Mouse (Mus musculus) liver, embryonic 12.5 days (tissue): ENCODE measurements around the gene Ago3. TPM values are rescaled to one million over a fixed set of nuclear protein-coding genes. Genes with fewer than 3 reads are reported as not detected.

Source experiments
- ATAC-seq: fragments of 200-750 bp; cut with Nextera tagmentation; 2 replicates; pipeline ENCODE4 v1.8.0; 2017; ENCODE audit warnings: moderate number of reproducible peaks, mild to moderate bottlenecking, moderate library complexity
- H3K27ac ChIP-seq: fragments of 300-500 bp; sonication (generic); 2 replicates; pipeline ENCODE4 v1.5.1; 2016; ENCODE audit warnings: mild to moderate bottlenecking
- H3K27me3 ChIP-seq: fragments of 300-500 bp; sonication (generic); replicated peaks from 2 replicates; pipeline ENCODE4 v1.6.1; 2016; ENCODE audit warnings: mild to moderate bottlenecking, moderate library complexity
- H3K36me3 ChIP-seq: fragments of 300-500 bp; sonication (generic); 2 replicates; pipeline ENCODE4 v1.6.1; 2016; ENCODE audit warnings: mild to moderate bottlenecking, moderate library complexity
- H3K4me1 ChIP-seq: fragments of 300-500 bp; sonication (generic); 2 replicates; pipeline ENCODE4 v1.6.1; 2016
- H3K4me2 ChIP-seq: fragments of 300-500 bp; sonication (generic); 2 replicates; pipeline ENCODE4 v1.6.1; 2016; ENCODE audit warnings: mild to moderate bottlenecking, moderate library complexity
- H3K4me3 ChIP-seq: fragments of 300-500 bp; sonication (generic); 2 replicates; pipeline ENCODE4 v1.5.1; 2016; ENCODE audit warnings: mild to moderate bottlenecking, moderate library complexity
- H3K9ac ChIP-seq: fragments of 300-500 bp; sonication (generic); 2 replicates; pipeline ENCODE4 v1.6.1; 2016; ENCODE audit warnings: mild to moderate bottlenecking, moderate library complexity
- H3K9me3 ChIP-seq: fragments of 300-500 bp; sonication (generic); replicated peaks from 2 replicates; pipeline ENCODE4 v1.6.1; 2016; ENCODE audit warnings: mild to moderate bottlenecking, moderate library complexity
- WGBS: fragments of 180-500 bp; shearing (Covaris S2); methylation state at CpG from one replicate; pipeline ENCODE4 v1.1.7; 2016; ENCODE audit not compliant: insufficient replicate concordance; 5-methylcytosine and 5-hydroxymethylcytosine counted together
- polyA plus RNA-seq: library from polyadenylated mRNA; unstranded; fragments of >200 nt; fragmentation: Nextera tagmentation; extraction: Ambion mirVana; gene quantifications from 2 replicates; pipeline ENCODE4 v1.2.1, GENCODE M21; 2016

Gene Ago3
- polyA plus RNA-seq, 1 experiment from 2014 or later: 8.1 TPM

- Histone ChIP-seq H3K36me3 (no peaks in the 10 kb centered on the region; the same call in 1 of the 2 replicates), H3K4me1 (no peaks in the 10 kb centered on the region), H3K9me3 (no peaks in the 10 kb centered on the region), H3K27ac (no peak overlapping the region), H3K27me3 (no peaks in the 10 kb centered on the region), H3K4me2 (no peak overlapping the region), H3K9ac (no peak overlapping the region), H3K4me3 (no peak overlapping the region)
- ATAC-seq: no peak
- WGBS: 84% methylated on average over 3 of the region's 3 CpGs
Measured at GRCm38 (mm10) chr4:126412526-126412925, 16.8 kb downstream of the Ago3 start.

GRCm38 (mm10) chr4:126371497-126371896 lies 57.9 kb downstream of the Ago3 start:
- H3K27me3 ChIP-seq: no peaks in the 10 kb centered on the region
- no peak overlapping the region for H3K4me2 ChIP-seq
- H3K9ac ChIP-seq: no peak overlapping the region
- H3K4me1 ChIP-seq: no peaks in the 10 kb centered on the region
- no peak for ATAC-seq
- peaks cover 30% of the 10 kb centered on the region for H3K36me3 ChIP-seq
- H3K9me3 ChIP-seq: no peaks in the 10 kb centered on the region
- no peak overlapping the region for H3K27ac ChIP-seq
- 81% methylated on average over 9 of the region's 9 CpGs for WGBS
- H3K4me3 ChIP-seq: no peak overlapping the region

- no peaks in the 10 kb centered on the region for H3K4me1 ChIP-seq
- 86% methylated on average over 1 of the region's 1 CpGs for WGBS
- no peak overlapping the region for H3K27ac ChIP-seq
- no peak overlapping the region for H3K4me2 ChIP-seq
- no peaks in the 10 kb centered on the region for H3K9me3 ChIP-seq
- no peak for ATAC-seq
- H3K36me3 ChIP-seq: peaks cover 55% of the 10 kb centered on the region
- H3K4me3 ChIP-seq: no peak overlapping the region
- no peaks in the 10 kb centered on the region for H3K27me3 ChIP-seq
- H3K9ac ChIP-seq: no peak overlapping the region
Measured at GRCm38 (mm10) chr4:126360069-126360468, 69.3 kb downstream of the Ago3 start.

- Histone ChIP-seq H3K36me3 (peaks cover 29% of the 10 kb centered on the region), H3K4me2 (no peak overlapping the region), H3K4me1 (0 out of 2 replicates have a peak, but pooled peaks cover 2% of the 10 kb centered on the region), H3K9ac (no peak overlapping the region), H3K4me3 (no peak overlapping the region), H3K27ac (no peak overlapping the region), H3K27me3 (no peaks in the 10 kb centered on the region), H3K9me3 (no peaks in the 10 kb centered on the region)
- WGBS: 67% methylated on average over 4 of the region's 4 CpGs
- no peak for ATAC-seq
Measured at GRCm38 (mm10) chr4:126343451-126343850, 85.9 kb downstream of the Ago3 start.

- Histone ChIP-seq H3K4me3 (no peak overlapping the region), H3K4me1 (0 out of 2 replicates have a peak, but pooled peaks cover 2% of the 10 kb centered on the region), H3K36me3 (peaks cover 8% of the 10 kb centered on the region; the same call in 1 of the 2 replicates), H3K9me3 (no peaks in the 10 kb centered on the region), H3K9ac (no peak overlapping the region), H3K27ac (no peak overlapping the region), H3K4me2 (no peak overlapping the region), H3K27me3 (no peaks in the 10 kb centered on the region)
- ATAC-seq: no peak
- WGBS: 37% methylated on average over 4 of the region's 4 CpGs
Measured at GRCm38 (mm10) chr4:126339461-126339860, 89.9 kb downstream of the Ago3 start.

GRCm38 (mm10) chr4:126332358-126332757 lies 97.0 kb downstream of the Ago3 start:
- H3K9me3 ChIP-seq: no peaks in the 10 kb centered on the region
- no peak for ATAC-seq
- WGBS: 26% methylated on average over 3 of the region's 3 CpGs
- H3K36me3 ChIP-seq: 0 out of 2 replicates have a peak, but pooled peaks cover 3% of the 10 kb centered on the region
- no peak overlapping the region for H3K27ac ChIP-seq
- no peak overlapping the region for H3K4me2 ChIP-seq
- 0 out of 2 replicates have a peak, but pooled peaks cover 2% of the 10 kb centered on the region for H3K27me3 ChIP-seq
- H3K4me1 ChIP-seq: no peaks in the 10 kb centered on the region
- no peak overlapping the region for H3K9ac ChIP-seq
- no peak overlapping the region for H3K4me3 ChIP-seq

GRCm38 (mm10) chr4:126331751-126332150 lies 97.6 kb downstream of the Ago3 start:
- WGBS: 67% methylated on average over 1 of the region's 1 CpGs
- Histone ChIP-seq H3K9me3 (no peaks in the 10 kb centered on the region), H3K27me3 (0 out of 2 replicates have a peak, but pooled peaks cover 6% of the 10 kb centered on the region), H3K4me3 (no peak overlapping the region), H3K9ac (no peak overlapping the region), H3K4me2 (no peak overlapping the region), H3K4me1 (no peaks in the 10 kb centered on the region), H3K27ac (no peak overlapping the region), H3K36me3 (0 out of 2 replicates have a peak, but pooled peaks cover 3% of the 10 kb centered on the region)
- ATAC-seq: no peak

GRCm38 (mm10) chr4:126330295-126330694 lies 99.1 kb downstream of the Ago3 start:
- Histone ChIP-seq H3K9me3 (no peaks in the 10 kb centered on the region), H3K4me2 (no peak overlapping the region), H3K4me1 (peaks cover 3% of the 10 kb centered on the region), H3K9ac (no peak overlapping the region), H3K4me3 (no peak overlapping the region), H3K27ac (no peak overlapping the region), H3K27me3 (peaks cover 16% of the 10 kb centered on the region), H3K36me3 (0 out of 2 replicates have a peak, but pooled peaks cover 3% of the 10 kb centered on the region)
- ATAC-seq: no peak
- 69% methylated on average over 4 of the region's 4 CpGs for WGBS

GRCm38 (mm10) chr4:126326036-126326435 lies 103.3 kb downstream of the Ago3 start:
- H3K36me3 ChIP-seq: no peaks in the 10 kb centered on the region
- peaks cover 49% of the 10 kb centered on the region for H3K27me3 ChIP-seq
- no peak overlapping the region for H3K4me3 ChIP-seq
- H3K4me1 ChIP-seq: peaks cover 13% of the 10 kb centered on the region
- 20% methylated on average over 6 of the region's 6 CpGs for WGBS
- H3K27ac ChIP-seq: no peak overlapping the region
- no peak overlapping the region for H3K4me2 ChIP-seq
- ATAC-seq: no peak
- no peaks in the 10 kb centered on the region for H3K9me3 ChIP-seq
- no peak overlapping the region for H3K9ac ChIP-seq

- H3K36me3 ChIP-seq: no peaks in the 10 kb centered on the region
- WGBS: 20% methylated on average over 23 of the region's 23 CpGs
- H3K27ac ChIP-seq: no peak within 1 kb of the TSS
- H3K9ac ChIP-seq: no peak within 1 kb of the TSS
- peaks cover 49% of the 10 kb centered on the region for H3K27me3 ChIP-seq
- peak within 1 kb of the TSS; percentile 37 for H3K4me2 ChIP-seq
- no peaks in the 10 kb centered on the region for H3K9me3 ChIP-seq
- ATAC-seq: no peak
- peaks cover 20% of the 10 kb centered on the region for H3K4me1 ChIP-seq
- H3K4me3 ChIP-seq: no peak within 1 kb of the TSS; the same call in 1 of the 2 replicates
Measured at GRCm38 (mm10) chr4:126325281-126325861, 104.0 kb downstream of the Ago3 start, which contains the start of gene Tekt2. TSS of gene Tekt2 (minus strand) at chr4:126325688.

- H3K9me3 ChIP-seq: no peaks in the 10 kb centered on the region
Measured at GRCm38 (mm10) chr4:126324861-126325260, 104.5 kb downstream of the Ago3 start.

GRCm38 (mm10) chr4:126322646-126323045 lies 106.7 kb downstream of the Ago3 start:
- Histone ChIP-seq H3K4me2 (no peak overlapping the region), H3K9me3 (no peaks in the 10 kb centered on the region), H3K27me3 (peaks cover 49% of the 10 kb centered on the region), H3K27ac (no peak overlapping the region), H3K9ac (no peak overlapping the region), H3K36me3 (peaks cover 12% of the 10 kb centered on the region), H3K4me1 (peaks cover 29% of the 10 kb centered on the region), H3K4me3 (no peak overlapping the region)
- 87% methylated on average over 13 of the region's 13 CpGs for WGBS
- ATAC-seq: no peak

More at GRCm38 (mm10) chr4:126324861-126325260, 104.5 kb downstream of the Ago3 start:
- no peak overlapping the region for H3K27ac ChIP-seq
- peaks cover 49% of the 10 kb centered on the region for H3K27me3 ChIP-seq
- no peak for ATAC-seq
- no peak overlapping the region; the same call in 1 of the 2 replicates for H3K4me3 ChIP-seq
- H3K36me3 ChIP-seq: no peaks in the 10 kb centered on the region
- H3K4me1 ChIP-seq: peaks cover 25% of the 10 kb centered on the region
- H3K9ac ChIP-seq: no peak overlapping the region
- 39% methylated on average over 13 of the region's 13 CpGs for WGBS
- H3K4me2 ChIP-seq: peak overlapping the region; percentile 37; the same call in 1 of the 2 replicates
